Mouse (Mus musculus) liver, embryonic 14.5 days (tissue): ENCODE results near the gene Grid2. TPM values are rescaled to one million over a fixed set of nuclear protein-coding genes. Genes with fewer than 3 reads are reported as not detected.

Experiments
- ATAC-seq: fragments of 200-750 bp; cut with Nextera tagmentation; 2 replicates; pipeline ENCODE4 v1.8.0; 2017; ENCODE audit warnings: moderate number of reproducible peaks, mild to moderate bottlenecking, moderate library complexity; ENCODE audit not compliant: insufficient read depth
- DNase-seq, 3 experiments: peaks; one replicate each; pipeline ENCODE4 v3.0.0-alpha.2; 2012 to 2013; ENCODE audit warnings: low read depth in 3 of 3, low spot score in 3 of 3
- H3K27ac ChIP-seq: fragments of 300-500 bp; sonication (generic); 2 replicates; pipeline ENCODE4 v1.5.1; 2014; ENCODE audit warnings: moderate library complexity, mild to moderate bottlenecking, control low read depth, inconsistent platforms
- H3K27me3 ChIP-seq: fragments of 300-500 bp; sonication (generic); 2 replicates; pipeline ENCODE4 v1.6.1; 2014; ENCODE audit warnings: mild to moderate bottlenecking, low read length, moderate library complexity; ENCODE audit not compliant: control insufficient read depth, insufficient read depth
- H3K36me3 ChIP-seq: fragments of 300-500 bp; sonication (generic); replicated peaks from 2 replicates; pipeline ENCODE4 v1.6.1; 2014; ENCODE audit warnings: low read depth; ENCODE audit not compliant: control insufficient read depth, insufficient read depth
- H3K4me1 ChIP-seq, 2 experiments: fragments of 200-500 bp in 1 of 2; fragments of 300-500 bp in 1 of 2; sonication (generic) in 1 of 2; replicated peaks; 2 replicates each; pipeline ENCODE4 v1.6.1; 2012 to 2014; ENCODE audit warnings: antibody characterized with exemption in 1 of 2, inconsistent platforms in 1 of 2, low read length in 1 of 2; ENCODE audit not compliant: control insufficient read depth in 2 of 2, insufficient read depth in 2 of 2
- H3K4me2 ChIP-seq: fragments of 300-500 bp; sonication (generic); 2 replicates; pipeline ENCODE4 v1.6.1; 2014; ENCODE audit warnings: low read depth, mild to moderate bottlenecking, control low read depth, moderate library complexity
- H3K4me3 ChIP-seq, 2 experiments: fragments of 200-500 bp in 1 of 2; fragments of 300-500 bp in 1 of 2; sonication (generic) in 1 of 2; 2 replicates each; pipeline ENCODE4 v1.5.1; 2012 to 2014; ENCODE audit warnings: low read depth in 2 of 2, low read length in 2 of 2, mild to moderate bottlenecking in 2 of 2, control low read depth in 1 of 2, inconsistent platforms in 1 of 2, moderate library complexity in 1 of 2; ENCODE audit not compliant: insufficient read depth in 1 of 2
- H3K9ac ChIP-seq: fragments of 300-500 bp; sonication (generic); replicated peaks from 2 replicates; pipeline ENCODE4 v1.6.1; 2014; ENCODE audit warnings: mild to moderate bottlenecking, control low read depth, moderate library complexity
- H3K9me3 ChIP-seq: fragments of 300-500 bp; sonication (generic); 2 replicates; pipeline ENCODE4 v1.6.1; 2016; ENCODE audit warnings: low read length, mixed read lengths; ENCODE audit not compliant: control insufficient read depth
- CTCF ChIP-seq: IDR thresholded peaks from 2 replicates; pipeline ENCODE4 v1.5.1; 2016; ENCODE audit warnings: antibody characterized with exemption, low read depth, control low read depth
- EP300 ChIP-seq: IDR thresholded peaks from 2 replicates; pipeline ENCODE4 v1.6.1; 2016; ENCODE audit warnings: antibody characterized with exemption, low read depth
- WGBS: fragments of 180-500 bp; shearing (Covaris S2); extraction: QIAGEN DNeasy Blood & Tissue Kit; methylation state at CpG from one replicate; pipeline ENCODE4 v1.1.7; 2014; ENCODE audit not compliant: insufficient replicate concordance; 5-methylcytosine and 5-hydroxymethylcytosine counted together
- polyA plus RNA-seq, 2 experiments: library from polyadenylated mRNA; depleted of rRNA in 1 of 2; stranded (reverse) in 1 of 2; unstranded in 1 of 2; fragments of >200 nt; fragmentation: Nextera tagmentation in 1 of 2; extraction: Ambion mirVana in 1 of 2; gene quantifications; 2 replicates each; pipeline versions ENCODE4 v1.2.1 to v1.2.3; 2012 to 2014

The Grid2 gene
- polyA plus RNA-seq, 2 experiments: not detected

GRCm38 (mm10) chr6:64480592-64480991 is 1224.9 kb downstream of the Grid2 start:
- H3K27ac ChIP-seq: no peak overlapping the region
- no peaks in the 10 kb centered on the region for H3K4me1 ChIP-seq
- no peaks in the 10 kb centered on the region for H3K36me3 ChIP-seq
- H3K4me3 ChIP-seq: no peak overlapping the region
- no peaks in the 10 kb centered on the region for H3K9me3 ChIP-seq
- no peaks in the 10 kb centered on the region for H3K27me3 ChIP-seq
- ATAC-seq (no peak), DNase-seq (no peak)
- TF ChIP-seq CTCF (no peak), EP300 (no peak)
- WGBS: 46% methylated on average over 2 of the region's 2 CpGs
- no peak overlapping the region for H3K9ac ChIP-seq
- H3K4me2 ChIP-seq: no peak overlapping the region

DNA sequence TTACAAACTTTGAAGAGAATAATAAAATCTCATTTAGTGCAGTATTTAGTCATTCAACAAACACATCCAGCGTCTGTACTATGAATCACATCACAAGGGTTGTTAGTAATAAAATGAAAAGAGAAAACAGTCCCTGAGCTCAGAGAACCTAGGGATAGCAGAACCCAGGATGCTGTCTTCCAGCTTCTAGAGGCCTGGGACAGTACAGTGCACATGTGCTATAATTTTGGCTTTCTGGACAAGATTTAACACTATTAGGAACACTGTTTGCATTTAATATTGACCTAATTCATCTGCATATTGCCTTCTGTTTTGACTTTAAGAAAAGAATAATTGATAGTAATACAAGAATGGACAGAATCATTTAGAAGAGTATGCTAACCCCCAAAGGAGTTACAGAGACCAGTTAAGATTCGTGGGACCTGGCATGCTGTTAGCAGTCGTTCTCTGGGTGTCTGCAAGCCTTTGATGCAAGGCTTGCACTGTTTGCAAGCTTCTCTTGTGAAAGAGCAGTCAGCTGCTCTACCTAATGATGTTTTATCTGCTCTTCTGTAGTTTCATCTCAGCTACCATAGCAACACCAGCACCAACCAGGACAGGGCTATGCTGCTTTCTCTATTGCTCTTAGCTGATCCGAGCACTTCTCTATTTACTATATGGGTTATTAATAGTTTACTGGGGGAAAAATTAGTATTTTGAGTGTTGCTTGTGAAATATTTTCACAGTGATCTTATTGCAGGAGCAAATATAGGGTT is 1234.8 kb downstream of the Grid2 start:
- DNase-seq (no peak), ATAC-seq (no peak)
- TF ChIP-seq EP300 (no peak), CTCF (no peak)
- Histone ChIP-seq H3K36me3 (no peaks in the 10 kb centered on the region), H3K9me3 (no peaks in the 10 kb centered on the region), H3K4me3 (no peak overlapping the region), H3K27me3 (no peaks in the 10 kb centered on the region), H3K9ac (no peak overlapping the region), H3K4me2 (no peak overlapping the region), H3K4me1 (no peaks in the 10 kb centered on the region), H3K27ac (no peak overlapping the region)
- 51% methylated on average over 4 of the region's 4 CpGs for WGBS

DNA sequence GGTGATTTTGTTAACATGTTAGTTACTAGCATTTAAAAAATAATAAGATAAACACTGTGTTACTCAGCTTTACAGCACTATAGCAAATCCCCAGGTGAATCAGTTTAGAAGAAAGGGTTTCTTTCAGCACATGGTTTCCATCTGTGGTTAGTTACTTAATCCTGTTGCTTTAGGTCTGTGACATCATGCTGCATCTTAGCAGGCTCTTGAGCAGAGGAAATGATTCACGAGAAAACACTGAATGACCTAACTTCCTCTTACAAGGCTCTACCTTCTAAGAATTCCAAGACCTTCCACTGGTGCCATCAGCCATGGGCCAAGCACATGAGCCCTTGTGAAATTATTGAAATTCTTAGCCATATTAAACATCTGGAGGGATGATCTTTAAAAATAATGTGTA is 1248.7 kb downstream of the Grid2 start:
- H3K27ac ChIP-seq: no peak overlapping the region
- DNase-seq: no peak
- H3K4me2 ChIP-seq: no peak overlapping the region
- no peak for ATAC-seq
- no peaks in the 10 kb centered on the region for H3K4me1 ChIP-seq
- no peaks in the 10 kb centered on the region for H3K36me3 ChIP-seq
- no peaks in the 10 kb centered on the region for H3K27me3 ChIP-seq
- 13% methylated on average over 1 of the region's 1 CpGs for WGBS
- no peaks in the 10 kb centered on the region for H3K9me3 ChIP-seq
- TF ChIP-seq CTCF (no peak), EP300 (no peak)
- no peak overlapping the region for H3K4me3 ChIP-seq
- no peak overlapping the region for H3K9ac ChIP-seq

DNA sequence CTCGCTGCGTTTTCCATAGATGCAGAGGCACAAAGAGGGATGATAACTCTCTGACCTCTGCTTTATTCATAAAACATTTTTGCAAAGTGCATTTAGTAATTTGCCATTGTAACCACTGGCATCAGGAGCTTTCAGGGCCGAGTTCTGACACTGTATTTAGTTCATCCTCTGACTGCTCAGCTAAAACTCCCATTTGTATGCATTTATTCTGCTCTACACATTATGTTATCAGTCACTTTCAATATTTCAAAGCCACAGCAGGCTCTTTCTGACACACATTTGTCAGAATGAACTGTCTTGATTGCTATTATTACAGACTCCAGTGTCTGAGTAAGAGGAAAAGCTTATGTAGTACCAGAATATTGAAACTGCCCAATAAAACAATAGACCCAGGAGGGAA is 1286.5 kb downstream of the Grid2 start:
- H3K4me3 ChIP-seq: no peak overlapping the region
- H3K9me3 ChIP-seq: no peaks in the 10 kb centered on the region
- ATAC-seq: no peak
- no peaks in the 10 kb centered on the region for H3K36me3 ChIP-seq
- no peaks in the 10 kb centered on the region for H3K27me3 ChIP-seq
- H3K4me2 ChIP-seq: no peak overlapping the region
- H3K9ac ChIP-seq: no peak overlapping the region
- DNase-seq: no peak
- TF ChIP-seq CTCF (no peak), EP300 (no peak)
- no peaks in the 10 kb centered on the region for H3K4me1 ChIP-seq
- WGBS: 57% methylated on average over 3 of the region's 3 CpGs
- H3K27ac ChIP-seq: no peak overlapping the region

DNA sequence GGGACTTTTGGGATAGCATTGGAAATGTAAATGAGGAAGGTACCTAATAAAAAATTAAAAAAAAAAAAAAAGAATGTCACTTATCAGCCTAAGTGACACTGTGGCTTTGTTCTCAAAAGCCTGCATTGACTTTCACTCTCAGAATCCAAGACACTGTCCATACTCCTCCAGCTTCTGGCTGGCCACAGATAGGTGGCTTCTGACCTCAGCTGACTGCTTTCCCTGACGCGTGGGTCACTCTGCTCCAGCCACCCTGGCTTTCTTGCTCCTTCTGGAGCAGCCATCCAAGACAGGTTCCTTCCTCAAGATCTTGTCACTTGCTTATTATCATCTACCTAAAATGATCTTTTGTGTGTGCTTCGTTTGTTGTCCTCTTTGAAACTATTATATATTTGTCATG is 1298.0 kb downstream of the Grid2 start:
- Histone ChIP-seq H3K9me3 (no peaks in the 10 kb centered on the region), H3K4me1 (no peaks in the 10 kb centered on the region), H3K27me3 (no peaks in the 10 kb centered on the region), H3K36me3 (no peaks in the 10 kb centered on the region), H3K27ac (no peak overlapping the region), H3K9ac (no peak overlapping the region), H3K4me3 (no peak overlapping the region), H3K4me2 (no peak overlapping the region)
- ATAC-seq (no peak), DNase-seq (no peak)
- TF ChIP-seq EP300 (no peak), CTCF (no peak)
- 56% methylated on average over 3 of the region's 3 CpGs for whole genome bisulfite sequencing
